Mouse (Mus musculus) liver, embryonic 15.5 days (tissue): Measurements from ENCODE around the gene Zranb3. TPM values are rescaled to one million over a fixed set of nuclear protein-coding genes. Genes with fewer than 3 reads are reported as not detected.

Experiments
- ATAC-seq: fragments of 200-750 bp; cut with Nextera tagmentation; 2 replicates; pipeline ENCODE4 v1.8.0; 2017; ENCODE audit warnings: moderate number of reproducible peaks, mild to moderate bottlenecking, moderate library complexity; ENCODE audit not compliant: insufficient read depth
- H3K27ac ChIP-seq: fragments of 300-500 bp; sonication (generic); replicated peaks from 2 replicates; pipeline ENCODE4 v1.5.1; 2015; ENCODE audit warnings: mild to moderate bottlenecking, inconsistent platforms
- H3K27me3 ChIP-seq: fragments of 300-500 bp; sonication (generic); 2 replicates; pipeline ENCODE4 v1.6.1; 2015; ENCODE audit warnings: mild to moderate bottlenecking, inconsistent platforms
- H3K36me3 ChIP-seq: fragments of 300-500 bp; sonication (generic); replicated peaks from 2 replicates; pipeline ENCODE4 v1.6.1; 2015; ENCODE audit warnings: moderate library complexity, mild to moderate bottlenecking, inconsistent platforms
- H3K4me1 ChIP-seq: fragments of 300-500 bp; sonication (generic); replicated peaks from 2 replicates; pipeline ENCODE4 v1.6.1; 2015; ENCODE audit warnings: inconsistent platforms
- H3K4me2 ChIP-seq: fragments of 300-500 bp; sonication (generic); 2 replicates; pipeline ENCODE4 v1.6.1; 2015; ENCODE audit warnings: moderate library complexity, mild to moderate bottlenecking, inconsistent platforms
- H3K4me3 ChIP-seq: fragments of 300-500 bp; sonication (generic); replicated peaks from 2 replicates; pipeline ENCODE4 v1.5.1; 2015; ENCODE audit warnings: mild to moderate bottlenecking, inconsistent platforms
- H3K9ac ChIP-seq: fragments of 300-500 bp; sonication (generic); 2 replicates; pipeline ENCODE4 v1.6.1; 2015; ENCODE audit warnings: moderate library complexity, mild to moderate bottlenecking, inconsistent platforms
- H3K9me3 ChIP-seq: fragments of 300-500 bp; sonication (generic); replicated peaks from 2 replicates; pipeline ENCODE4 v1.6.1; 2016; ENCODE audit warnings: inconsistent platforms
- WGBS: fragments of 180-500 bp; shearing (Covaris S2); methylation state at CpG from one replicate; pipeline ENCODE4 v1.1.7; 2015; ENCODE audit warnings: mixed read lengths; ENCODE audit not compliant: insufficient replicate concordance; 5-methylcytosine and 5-hydroxymethylcytosine counted together
- polyA plus RNA-seq: library from polyadenylated mRNA; unstranded; fragments of >200 nt; fragmentation: Nextera tagmentation; extraction: Ambion mirVana; gene quantifications from 2 replicates; pipeline ENCODE4 v1.2.1, GENCODE M21; 2015

Gene Zranb3
- polyA plus RNA-seq, 1 experiment from 2014 or later: 3.3 TPM

DNA sequence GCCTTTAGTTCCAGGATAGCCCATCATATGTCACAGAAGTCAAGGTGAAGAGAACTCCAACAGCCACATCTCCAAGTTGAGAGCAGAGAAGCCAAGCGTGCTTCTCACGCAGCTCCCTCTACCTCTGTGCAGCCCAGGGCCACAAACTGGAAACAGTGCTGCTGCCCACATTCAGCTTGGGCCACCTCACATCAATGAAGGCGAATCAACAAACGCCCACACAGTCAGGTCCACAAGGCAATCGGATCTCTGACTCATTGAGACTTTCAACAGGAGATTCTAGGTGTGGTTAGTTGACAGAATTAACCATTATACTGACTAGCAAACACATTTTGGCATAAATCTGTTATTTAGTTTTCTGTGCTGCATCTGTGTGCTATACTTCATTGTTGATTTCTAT lies 44.2 kb downstream of the Zranb3 start:
- Histone ChIP-seq H3K27ac (no peak overlapping the region), H3K4me2 (no peak overlapping the region), H3K4me1 (peaks cover 7% of the 10 kb centered on the region; the same call in 1 of the 2 replicates), H3K36me3 (no peaks in the 10 kb centered on the region), H3K9ac (no peak overlapping the region), H3K9me3 (no peaks in the 10 kb centered on the region), H3K27me3 (no peaks in the 10 kb centered on the region), H3K4me3 (no peak overlapping the region)
- 75% methylated on average over 5 of the region's 5 CpGs for WGBS
- ATAC-seq: no peak

DNA sequence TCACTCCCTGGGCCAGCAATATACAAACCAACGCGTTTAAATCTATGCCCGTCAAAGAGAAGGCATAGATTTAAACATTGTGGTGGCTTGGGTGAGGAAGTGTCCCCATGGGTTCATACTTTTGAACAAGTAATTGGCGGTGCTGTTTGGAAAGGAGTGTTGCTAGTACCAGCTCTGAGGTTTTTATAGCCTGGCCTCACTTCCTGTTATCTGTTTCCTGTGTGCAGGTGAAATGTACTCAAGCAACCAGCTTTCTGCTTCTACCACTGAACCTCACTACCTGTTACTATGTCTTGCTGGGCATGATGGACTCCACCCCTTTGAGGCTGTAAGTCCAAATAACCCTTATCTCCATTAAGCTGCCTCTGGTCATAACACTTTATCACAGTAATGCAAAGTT lies 45.6 kb downstream of the Zranb3 start:
- WGBS: 66% methylated on average over 4 of the region's 4 CpGs
- Histone ChIP-seq H3K4me2 (no peak overlapping the region), H3K9ac (no peak overlapping the region), H3K4me1 (peaks cover 7% of the 10 kb centered on the region; the same call in 1 of the 2 replicates), H3K36me3 (no peaks in the 10 kb centered on the region), H3K9me3 (no peaks in the 10 kb centered on the region), H3K27me3 (no peaks in the 10 kb centered on the region), H3K27ac (no peak overlapping the region), H3K4me3 (no peak overlapping the region)
- no peak for ATAC-seq

DNA sequence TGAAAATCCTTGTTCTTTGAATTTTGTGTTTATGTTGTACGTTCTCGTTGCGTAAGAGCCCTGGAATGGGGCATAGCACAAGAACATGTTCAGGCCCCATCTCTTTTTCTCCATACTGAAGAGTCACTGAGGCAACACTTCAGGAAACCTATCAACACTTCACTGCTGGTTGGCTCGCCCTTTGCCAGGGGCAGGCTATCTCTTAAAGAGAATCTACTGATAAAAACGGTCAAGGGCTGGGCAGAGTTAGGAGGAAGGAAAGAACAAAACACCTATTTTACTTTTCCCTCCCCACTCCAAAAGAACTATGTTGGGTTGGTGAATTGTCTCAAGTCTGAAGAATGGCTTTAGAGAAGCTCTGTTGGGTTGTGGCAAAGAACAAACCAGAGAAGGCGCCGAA lies 55.9 kb downstream of the Zranb3 start:
- Histone ChIP-seq H3K4me2 (no peak overlapping the region), H3K27ac (no peak overlapping the region), H3K27me3 (no peaks in the 10 kb centered on the region), H3K9ac (no peak overlapping the region), H3K36me3 (no peaks in the 10 kb centered on the region), H3K4me1 (0 out of 2 replicates have a peak, but pooled peaks cover 4% of the 10 kb centered on the region), H3K9me3 (no peaks in the 10 kb centered on the region), H3K4me3 (no peak overlapping the region)
- WGBS: 72% methylated on average over 7 of the region's 7 CpGs
- ATAC-seq: no peak

DNA sequence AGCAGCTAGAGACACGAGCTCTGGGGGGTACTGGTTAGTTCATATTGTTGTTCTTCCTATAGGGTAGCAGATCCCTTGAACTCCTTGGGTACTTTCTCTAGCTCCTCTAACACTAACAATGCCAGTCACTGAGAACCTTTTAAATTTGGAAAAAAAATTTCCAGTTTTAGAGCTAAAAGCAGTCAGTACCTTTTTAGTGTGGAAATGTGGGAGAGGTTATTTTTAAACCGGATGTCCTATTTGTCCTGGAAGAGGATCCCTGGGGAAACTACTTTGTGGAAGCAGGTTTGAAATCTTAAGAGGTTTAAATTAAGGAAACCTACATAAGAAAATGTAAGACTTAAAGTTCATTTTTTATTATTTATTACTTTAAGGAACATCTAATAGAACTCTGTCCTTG lies 56.4 kb downstream of the Zranb3 start:
- ATAC-seq: no peak
- Histone ChIP-seq H3K4me1 (0 out of 2 replicates have a peak, but pooled peaks cover 4% of the 10 kb centered on the region), H3K9ac (no peak overlapping the region), H3K4me3 (no peak overlapping the region), H3K4me2 (no peak overlapping the region), H3K27me3 (no peaks in the 10 kb centered on the region), H3K27ac (no peak overlapping the region), H3K36me3 (no peaks in the 10 kb centered on the region), H3K9me3 (no peaks in the 10 kb centered on the region)
- WGBS: 66% methylated on average over 2 of the region's 2 CpGs

DNA sequence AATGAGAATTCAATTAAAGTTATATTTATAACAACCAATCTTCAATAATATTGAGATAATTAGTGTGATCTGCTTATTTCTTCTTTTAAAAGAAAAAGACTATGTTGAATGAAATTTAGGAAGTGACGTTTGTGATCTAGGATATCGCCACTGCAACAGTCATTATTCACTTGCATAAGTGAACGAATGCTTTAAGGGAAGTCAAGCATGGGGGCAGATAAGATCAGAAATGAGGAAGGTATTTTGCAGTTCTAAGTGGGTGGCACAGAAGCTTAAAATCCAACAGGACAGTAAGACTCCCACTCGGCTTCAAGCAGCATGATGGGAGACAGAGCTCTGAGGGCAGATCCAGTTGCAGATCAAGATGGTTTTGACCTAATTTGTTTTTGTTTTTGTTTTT lies 58.7 kb downstream of the Zranb3 start:
- H3K27ac ChIP-seq: no peak overlapping the region
- no peaks in the 10 kb centered on the region for H3K27me3 ChIP-seq
- no peaks in the 10 kb centered on the region for H3K9me3 ChIP-seq
- H3K4me1 ChIP-seq: 0 out of 2 replicates have a peak, but pooled peaks cover 4% of the 10 kb centered on the region
- H3K4me2 ChIP-seq: no peak overlapping the region
- no peak for ATAC-seq
- no peaks in the 10 kb centered on the region for H3K36me3 ChIP-seq
- 64% methylated on average over 4 of the region's 4 CpGs for WGBS
- H3K9ac ChIP-seq: no peak overlapping the region
- H3K4me3 ChIP-seq: no peak overlapping the region

DNA sequence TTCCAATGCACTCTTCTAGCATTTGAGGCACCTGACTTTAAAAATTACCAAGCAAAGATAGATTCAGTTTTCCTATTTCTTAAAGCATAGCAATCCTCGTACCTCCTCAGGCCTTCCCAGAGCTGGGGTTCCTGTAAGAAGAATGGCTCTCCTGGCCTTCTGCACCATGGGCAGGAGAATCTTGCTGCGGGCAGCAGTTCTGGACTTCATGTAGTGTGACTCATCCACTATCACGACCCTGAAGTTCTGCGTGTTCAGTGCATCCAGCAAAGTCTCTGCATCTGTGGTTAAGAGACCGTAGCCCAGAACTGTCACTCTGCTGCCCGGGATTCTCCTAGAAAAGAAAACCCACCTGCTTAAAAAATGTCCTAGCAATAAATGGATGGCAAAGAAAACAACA lies 66.6 kb downstream of the Zranb3 start:
- Histone ChIP-seq H3K4me1 (no peaks in the 10 kb centered on the region), H3K4me3 (no peak overlapping the region), H3K9me3 (no peaks in the 10 kb centered on the region), H3K27ac (no peak overlapping the region), H3K27me3 (no peaks in the 10 kb centered on the region), H3K36me3 (no peaks in the 10 kb centered on the region), H3K4me2 (no peak overlapping the region), H3K9ac (no peak overlapping the region)
- WGBS: 76% methylated on average over 6 of the region's 6 CpGs
- ATAC-seq: no peak

DNA sequence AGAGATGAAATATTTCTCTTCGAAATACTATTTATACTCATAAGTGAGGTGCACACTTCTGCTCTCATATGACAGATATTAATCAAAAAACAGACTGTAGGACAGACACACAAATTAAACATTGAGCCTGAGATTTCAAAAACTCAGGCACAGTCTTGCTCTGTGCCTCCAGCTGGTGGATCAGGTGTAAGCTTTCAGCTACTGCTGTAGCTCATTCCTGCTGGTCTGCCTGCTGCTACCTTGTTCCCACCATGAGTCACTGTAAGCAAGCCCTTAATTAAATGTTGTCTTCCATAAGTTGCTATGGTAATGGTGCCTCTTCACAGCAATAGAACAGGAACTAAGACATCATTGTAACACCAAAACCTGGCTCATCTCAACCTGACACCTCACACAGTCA lies 70.7 kb downstream of the Zranb3 start:
- H3K4me2 ChIP-seq: no peak overlapping the region
- no peaks in the 10 kb centered on the region for H3K36me3 ChIP-seq
- ATAC-seq: no peak
- no peaks in the 10 kb centered on the region for H3K27me3 ChIP-seq
- no peak overlapping the region for H3K9ac ChIP-seq
- no peak overlapping the region for H3K27ac ChIP-seq
- 82% methylated on average over 1 of the region's 1 CpGs for WGBS
- H3K9me3 ChIP-seq: no peaks in the 10 kb centered on the region
- no peaks in the 10 kb centered on the region for H3K4me1 ChIP-seq
- H3K4me3 ChIP-seq: no peak overlapping the region

DNA sequence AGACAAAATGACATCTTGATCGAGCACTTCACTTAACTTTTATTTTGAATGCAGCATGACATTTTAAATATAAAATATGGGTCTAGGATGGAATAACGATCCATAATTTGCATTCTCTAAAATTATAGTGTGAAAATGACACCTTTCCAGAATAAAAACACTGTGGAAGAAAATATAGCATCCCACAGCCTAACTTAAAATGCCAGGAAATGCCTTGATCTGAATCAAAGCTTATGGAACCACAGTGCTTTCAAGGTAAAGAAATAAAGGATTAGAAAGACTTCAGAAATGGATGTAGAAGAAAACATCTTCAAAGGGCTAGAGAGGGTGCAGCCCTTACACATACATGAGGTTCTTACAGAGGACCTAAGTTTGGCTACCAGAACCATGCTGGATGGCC lies 71.3 kb downstream of the Zranb3 start:
- H3K9ac ChIP-seq: no peak overlapping the region
- no peak overlapping the region for H3K4me3 ChIP-seq
- no peaks in the 10 kb centered on the region for H3K4me1 ChIP-seq
- no peaks in the 10 kb centered on the region for H3K27me3 ChIP-seq
- H3K9me3 ChIP-seq: no peaks in the 10 kb centered on the region
- no peaks in the 10 kb centered on the region for H3K36me3 ChIP-seq
- ATAC-seq: no peak
- H3K4me2 ChIP-seq: no peak overlapping the region
- no peak overlapping the region for H3K27ac ChIP-seq
- 74% methylated on average over 2 of the region's 2 CpGs for WGBS

DNA sequence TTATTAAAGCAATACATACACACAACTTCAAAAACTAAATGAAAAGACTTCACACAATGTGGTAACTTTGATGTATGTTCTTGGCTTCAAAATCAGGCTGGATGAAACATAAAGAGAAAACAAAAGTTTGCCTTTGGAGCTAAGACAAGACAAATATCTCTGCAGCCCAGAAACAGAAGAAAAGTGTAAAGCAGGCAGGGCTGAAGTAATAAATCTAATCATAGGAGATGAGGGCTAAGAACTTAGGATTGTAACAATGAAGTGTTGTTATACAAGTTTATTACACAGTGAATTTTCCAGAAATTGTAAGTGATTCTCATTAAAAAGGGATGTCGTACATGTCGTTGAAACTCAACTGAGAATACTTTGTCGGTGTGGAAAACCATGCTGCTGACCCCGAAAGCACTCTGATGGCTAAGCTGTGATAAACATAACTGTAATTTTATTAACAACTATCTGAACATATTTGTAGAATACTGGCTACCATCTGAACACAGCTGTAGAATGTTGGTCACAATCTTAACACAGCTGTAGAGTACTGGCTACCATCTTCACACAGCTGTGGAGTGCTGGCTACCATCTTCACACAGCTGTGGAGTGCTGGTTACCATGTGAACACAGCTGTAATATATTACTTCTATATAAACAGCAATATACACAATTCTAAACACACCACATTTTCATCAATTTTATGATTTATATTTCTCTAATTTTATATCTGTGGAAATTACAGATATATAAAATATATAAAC lies 78.3 kb downstream of the Zranb3 start:
- WGBS: 85% methylated on average over 4 of the region's 4 CpGs
- H3K9me3 ChIP-seq: no peaks in the 10 kb centered on the region
- H3K27me3 ChIP-seq: no peaks in the 10 kb centered on the region
- H3K9ac ChIP-seq: no peak overlapping the region
- H3K27ac ChIP-seq: no peak overlapping the region
- H3K36me3 ChIP-seq: no peaks in the 10 kb centered on the region
- H3K4me3 ChIP-seq: no peak overlapping the region
- no peaks in the 10 kb centered on the region for H3K4me1 ChIP-seq
- no peak for ATAC-seq
- no peak overlapping the region for H3K4me2 ChIP-seq

DNA sequence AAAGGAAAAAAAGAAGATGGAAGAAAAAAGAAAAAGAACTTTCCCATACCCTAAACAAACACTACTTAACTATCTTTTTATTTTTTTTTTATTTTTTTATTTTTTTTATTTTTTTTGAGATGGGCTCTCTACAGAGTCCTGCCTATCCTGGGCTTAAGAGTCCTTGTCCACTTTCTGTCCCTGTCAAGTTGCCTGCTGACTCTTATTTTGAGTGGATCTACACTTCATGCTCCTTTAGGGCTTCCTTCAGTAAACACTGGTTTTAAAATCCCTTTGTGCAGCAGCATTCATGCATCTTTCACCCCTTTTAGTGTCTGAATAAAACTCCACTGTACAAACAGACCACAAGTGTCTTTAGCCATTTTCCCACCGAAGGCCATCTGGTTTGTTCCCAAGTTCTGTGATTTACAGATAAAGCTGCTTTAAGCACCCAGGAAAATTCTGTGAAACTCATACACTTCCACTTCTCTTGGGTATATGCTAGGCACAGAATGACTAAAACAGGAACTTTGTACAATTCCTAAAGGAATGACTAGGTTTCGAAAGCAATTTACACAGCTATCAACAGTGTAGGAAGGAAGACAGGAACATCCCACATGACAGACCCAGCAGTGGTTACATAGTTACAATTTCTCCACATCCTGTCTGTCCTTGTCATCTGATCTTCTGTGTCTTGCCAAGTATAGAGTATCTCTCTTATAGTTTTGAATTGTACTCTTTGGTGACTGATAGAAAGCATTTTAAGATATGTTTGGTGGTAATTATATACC lies 82.7 kb downstream of the Zranb3 start:
- H3K4me2 ChIP-seq: no peak overlapping the region
- no peaks in the 10 kb centered on the region for H3K4me1 ChIP-seq
- no peaks in the 10 kb centered on the region for H3K9me3 ChIP-seq
- H3K9ac ChIP-seq: no peak overlapping the region
- H3K27me3 ChIP-seq: no peaks in the 10 kb centered on the region
- no peak overlapping the region for H3K27ac ChIP-seq
- no peak overlapping the region for H3K4me3 ChIP-seq
- 46% methylated on average over 2 of the region's 2 CpGs for WGBS
- no peaks in the 10 kb centered on the region for H3K36me3 ChIP-seq
- ATAC-seq: no peak

DNA sequence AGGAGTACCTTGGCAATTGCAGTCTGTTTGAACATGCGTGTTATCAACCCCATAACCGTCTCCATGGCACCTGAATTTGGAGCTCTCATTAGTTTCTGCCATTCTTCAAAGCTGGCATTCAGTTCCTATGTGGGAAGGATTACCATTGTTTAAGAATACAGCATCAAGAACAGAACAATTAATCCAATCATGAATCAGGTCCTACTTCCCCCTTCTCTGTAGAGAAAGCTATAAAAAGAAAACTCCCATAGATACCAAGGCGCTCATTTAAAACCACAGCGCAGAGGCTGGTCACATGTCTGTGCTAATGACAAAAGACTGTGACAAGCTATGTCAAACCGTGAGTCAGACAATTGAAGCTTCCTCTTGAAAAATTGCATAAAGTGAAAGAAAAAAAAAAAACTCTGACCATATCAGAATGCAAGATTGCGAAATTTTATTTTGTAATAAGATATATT lies 86.8 kb downstream of the Zranb3 start:
- Histone ChIP-seq H3K36me3 (0 out of 2 replicates have a peak, but pooled peaks cover 2% of the 10 kb centered on the region), H3K9ac (no peak overlapping the region), H3K27ac (no peak overlapping the region), H3K27me3 (no peaks in the 10 kb centered on the region), H3K4me3 (no peak overlapping the region), H3K9me3 (no peaks in the 10 kb centered on the region), H3K4me1 (peaks cover 7% of the 10 kb centered on the region; the same call in 1 of the 2 replicates), H3K4me2 (no peak overlapping the region)
- 49% methylated on average over 6 of the region's 6 CpGs for WGBS
- ATAC-seq: no peak
